Comparison of ENCODE assay signal across 41 mouse cellular contexts in genomic region chr8:65088120-65088519, GRCm38 (mm10). TPM values are rescaled to one million over a fixed set of nuclear protein-coding genes. Genes with fewer than 3 reads are reported as not detected.
"Had no signal": no experiment of that assay in that cellular context is flagged by ENCODE, and none has a peak within 500 bp of the region (broad histone marks: within the 10 kb centered on the region; RNA-seq: fewer than 3 reads in every experiment).

No protein-coding gene starts in this region.

- H3K27me3 ChIP-seq: heart, embryonic 12.5 days; hindbrain, embryonic 13.5 days; hindbrain, embryonic 15.5 days; kidney, embryonic 15.5 days; limb, embryonic 12.5 days; liver, embryonic 12.5 days had no signal

- H3K9ac ChIP-seq: heart, embryonic 12.5 days; hindbrain, embryonic 13.5 days; hindbrain, embryonic 15.5 days; kidney, embryonic 15.5 days; limb, embryonic 12.5 days; liver, embryonic 12.5 days; liver, embryonic 14.5 days had no signal

- DNase-seq: heart, adult 18-20 months; heart, postnatal 36 days; kidney, adult 11 months; kidney, adult 9 months; layer of hippocampus, adult 9-11 months; layer of hippocampus, postnatal 36 days had no signal

- H3K36me3 ChIP-seq: heart, embryonic 10.5 days; heart, embryonic 12.5 days; hindbrain, embryonic 13.5 days; hindbrain, embryonic 15.5 days; kidney, embryonic 15.5 days; limb, embryonic 12.5 days; liver, embryonic 12.5 days had no signal

- H3K4me1 ChIP-seq: heart, embryonic 10.5 days; hindbrain, embryonic 15.5 days; liver, embryonic 12.5 days had no signal

- H3K4me2 ChIP-seq: heart, embryonic 12.5 days; hindbrain, embryonic 13.5 days; hindbrain, embryonic 15.5 days; kidney, embryonic 15.5 days; limb, embryonic 12.5 days; liver, embryonic 12.5 days had no signal

- H3K27ac ChIP-seq: gastrocnemius, adult 2 months; heart, embryonic 10.5 days; hindbrain, embryonic 13.5 days; hindbrain, embryonic 15.5 days; hindbrain, postnatal 0 days; kidney, embryonic 15.5 days; kidney, postnatal 0 days; limb, embryonic 12.5 days; liver, embryonic 12.5 days; liver, embryonic 14.5 days had no signal

- ATAC-seq: hindbrain, postnatal 0 days; intestine, embryonic 16.5 days; liver, embryonic 12.5 days had no signal

- H3K9me3 ChIP-seq: heart, embryonic 10.5 days; heart, embryonic 12.5 days; hindbrain, embryonic 13.5 days; hindbrain, embryonic 15.5 days; kidney, embryonic 15.5 days; limb, embryonic 12.5 days; liver, embryonic 12.5 days had no signal

- H3K4me3 ChIP-seq: gastrocnemius, adult 2 months; heart, embryonic 10.5 days; heart, embryonic 12.5 days; hindbrain, embryonic 13.5 days; hindbrain, embryonic 15.5 days; kidney, embryonic 15.5 days; limb, embryonic 12.5 days; liver, embryonic 12.5 days had no signal

RNA-seq across cellular contexts. Expression of gene Gm10663, which starts 13.3 kb away (rescaled TPM):
- total RNA-seq: gastrocnemius, adult 2 months; gastrocnemius, postnatal 10 days; gastrocnemius, postnatal 25 days; heart, adult 18-20 months; heart, adult 8-10 months; heart, postnatal 14 days; heart, postnatal 36 days; hematopoietic stem cell, adult 5-6 weeks; hindbrain, postnatal 0 days; layer of hippocampus, adult 18-20 months; layer of hippocampus, adult 8-10 months; layer of hippocampus, postnatal 14 days; layer of hippocampus, postnatal 36 days; left cerebral cortex, adult 18-20 months; left cerebral cortex, adult 8-10 months; left cerebral cortex, postnatal 10 days; left cerebral cortex, postnatal 25 days; left cerebral cortex, postnatal 4 days; liver, adult 2 months had no signal
- polyA plus RNA-seq: gonadal fat pad, adult 2 months; heart, embryonic 10.5 days; heart, embryonic 12.5 days; heart, embryonic 14.5 days; heart, embryonic 16.5 days; hindbrain, embryonic 11.5 days; hindbrain, embryonic 13.5 days; hindbrain, embryonic 15.5 days; hindbrain, postnatal 0 days; intestine, embryonic 14.5 days; intestine, embryonic 16.5 days; kidney, adult 2 months; kidney, embryonic 15.5 days; kidney, postnatal 0 days; large intestine, adult 2 months; limb, embryonic 12.5 days; limb, embryonic 14.5 days; liver, adult 2 months; liver, embryonic 12.5 days; liver, embryonic 14.5 days; liver, embryonic 16.5 days had no signal

RNA-seq across cellular contexts. Expression of gene BC030870, which starts 41.2 kb away (rescaled TPM):
- total RNA-seq: gastrocnemius, adult 2 months; gastrocnemius, postnatal 10 days; gastrocnemius, postnatal 25 days; heart, adult 8-10 months; heart, postnatal 14 days; heart, postnatal 36 days; hematopoietic stem cell, adult 5-6 weeks; hindbrain, postnatal 0 days; layer of hippocampus, adult 18-20 months; layer of hippocampus, adult 8-10 months; layer of hippocampus, postnatal 14 days; layer of hippocampus, postnatal 36 days; left cerebral cortex, adult 18-20 months; left cerebral cortex, adult 8-10 months; left cerebral cortex, postnatal 10 days; left cerebral cortex, postnatal 25 days; left cerebral cortex, postnatal 4 days; liver, adult 2 months had no signal
- polyA plus RNA-seq: gonadal fat pad, adult 2 months; heart, embryonic 10.5 days; heart, embryonic 12.5 days; heart, embryonic 14.5 days; hindbrain, embryonic 11.5 days; hindbrain, embryonic 13.5 days; hindbrain, postnatal 0 days; limb, embryonic 12.5 days; liver, adult 2 months; liver, embryonic 12.5 days had no signal

RNA-seq across cellular contexts. Expression of gene Apela, which starts 51.0 kb away (rescaled TPM):
- total RNA-seq: gastrocnemius, adult 2 months; gastrocnemius, postnatal 10 days; gastrocnemius, postnatal 25 days; heart, adult 18-20 months; heart, adult 8-10 months; heart, postnatal 14 days; heart, postnatal 36 days; hematopoietic stem cell, adult 5-6 weeks; layer of hippocampus, adult 18-20 months; layer of hippocampus, adult 8-10 months; layer of hippocampus, postnatal 36 days; left cerebral cortex, adult 18-20 months; left cerebral cortex, adult 8-10 months; left cerebral cortex, postnatal 10 days; left cerebral cortex, postnatal 25 days; liver, adult 2 months had no signal
- polyA plus RNA-seq: gonadal fat pad, adult 2 months; large intestine, adult 2 months; liver, adult 2 months had no signal
